Mouse (Mus musculus) CH12.LX (cell line): Measurements from ENCODE around the gene Cldn19. TPM values are rescaled to one million over a fixed set of nuclear protein-coding genes. Genes with fewer than 3 reads are reported as not detected.

Experiments
- DNase-seq: peaks from one replicate; pipeline ENCODE4 v3.0.0-alpha.2; 2013; ENCODE audit errors: extremely low read depth
- H3K27ac ChIP-seq: 2 replicates; pipeline ENCODE4 v1.5.1; 2012; ENCODE audit warnings: low read depth, mild to moderate bottlenecking, control low read depth, moderate library complexity; ENCODE audit not compliant: insufficient read depth
- H3K27me3 ChIP-seq: replicated peaks from 2 replicates; pipeline ENCODE3; 2012; ENCODE audit warnings: inconsistent platforms
- H3K36me3 ChIP-seq, 2 experiments: replicated peaks in 1 of 2; 2 replicates each; pipeline versions ENCODE3 to v1.6.1; 2012; ENCODE audit warnings: inconsistent platforms in 1 of 2, low read length in 1 of 2, mild to moderate bottlenecking in 1 of 2, mixed read lengths in 1 of 2, moderate library complexity in 1 of 2; ENCODE audit not compliant: control insufficient read depth in 1 of 2, insufficient read depth in 1 of 2
- H3K4me1 ChIP-seq, 2 experiments: 2 replicates each; pipeline ENCODE4 v1.6.1; 2012; ENCODE audit warnings: inconsistent platforms in 1 of 2, moderate library complexity in 1 of 2; ENCODE audit not compliant: insufficient read depth in 2 of 2, control insufficient read depth in 1 of 2
- H3K4me2 ChIP-seq: 2 replicates; pipeline ENCODE4 v1.6.1; 2012; ENCODE audit warnings: low read depth, mild to moderate bottlenecking, control low read depth; ENCODE audit not compliant: poor library complexity, insufficient read depth, severe bottlenecking
- H3K4me3 ChIP-seq, 3 experiments: fragments of 150-350 bp in 1 of 3; sonication (generic) in 1 of 3; replicated peaks in 1 of 3; 2 replicates each; pipeline versions ENCODE3 to v1.5.1; 2011 to 2012; ENCODE audit warnings: low read depth in 2 of 3, low read length in 2 of 3, mild to moderate bottlenecking in 2 of 3, moderate library complexity in 2 of 3, control low read depth in 1 of 3, improper control_type of control experiment in 1 of 3, inconsistent platforms in 1 of 3, mixed read lengths in 1 of 3; ENCODE audit not compliant: poor library complexity in 1 of 3
- H3K79me2 ChIP-seq: replicated peaks from 2 replicates; pipeline ENCODE4 v1.6.1; 2012; ENCODE audit warnings: mild to moderate bottlenecking, moderate library complexity; ENCODE audit not compliant: control insufficient read depth, poor library complexity, insufficient read depth, severe bottlenecking; ENCODE audit errors: extremely low read depth
- H3K9ac ChIP-seq: 2 replicates; pipeline ENCODE4 v1.6.1; 2012; ENCODE audit warnings: low read depth, mild to moderate bottlenecking, control low read depth, moderate library complexity; ENCODE audit not compliant: insufficient read depth
- H3K9me3 ChIP-seq: replicated peaks from 2 replicates; pipeline ENCODE3; 2012; ENCODE audit warnings: low read length, inconsistent platforms, mixed read lengths
- BHLHE40 ChIP-seq: IDR thresholded peaks from 2 replicates; pipeline ENCODE4 v1.6.1; 2011; ENCODE audit warnings: mild to moderate bottlenecking, low read depth, low read length, improper control_type of control experiment
- CHD1 ChIP-seq: IDR thresholded peaks from 2 replicates; pipeline ENCODE4 v1.6.1; 2012; ENCODE audit warnings: low read depth, low read length, improper control_type of control experiment, inconsistent platforms
- CHD2 ChIP-seq: IDR thresholded peaks from 2 replicates; pipeline ENCODE4 v1.6.1; 2011; ENCODE audit warnings: low read length, improper control_type of control experiment
- E2F4 ChIP-seq: IDR thresholded peaks from 2 replicates; pipeline ENCODE4 v1.6.1; 2011; ENCODE audit warnings: low read depth, low read length, improper control_type of control experiment; ENCODE audit not compliant: insufficient replicate concordance
- ELF1 ChIP-seq: IDR thresholded peaks from 2 replicates; pipeline ENCODE4 v1.6.1; 2014; ENCODE audit warnings: low read depth, mild to moderate bottlenecking, inconsistent platforms, low read length, improper control_type of control experiment
- EP300 ChIP-seq: IDR thresholded peaks from 2 replicates; pipeline ENCODE4 v1.6.1; 2011; ENCODE audit warnings: low read length, improper control_type of control experiment
- GABPA ChIP-seq: IDR thresholded peaks from 2 replicates; pipeline ENCODE4 v1.6.1; 2012; ENCODE audit warnings: low read depth, low read length, improper control_type of control experiment, inconsistent platforms; ENCODE audit not compliant: insufficient replicate concordance
- HCFC1 ChIP-seq: IDR thresholded peaks from 2 replicates; pipeline ENCODE4 v1.6.1; 2012; ENCODE audit warnings: low read depth, mild to moderate bottlenecking, inconsistent platforms, low read length, improper control_type of control experiment
- JUN ChIP-seq: IDR thresholded peaks from 2 replicates; pipeline ENCODE4 v1.6.1; 2011; ENCODE audit warnings: low read depth, mild to moderate bottlenecking, low read length, improper control_type of control experiment, moderate library complexity; ENCODE audit not compliant: insufficient read depth
- JUND ChIP-seq: conservative IDR thresholded peaks from 2 replicates; pipeline ENCODE4 v1.6.1; 2011; ENCODE audit warnings: low read depth, low read length, improper control_type of control experiment
- MAFK ChIP-seq: IDR thresholded peaks from 2 replicates; pipeline ENCODE4 v1.6.1; 2011; ENCODE audit warnings: low read length, improper control_type of control experiment; ENCODE audit not compliant: insufficient replicate concordance
- MAZ ChIP-seq: IDR thresholded peaks from 2 replicates; pipeline ENCODE4 v1.6.1; 2012; ENCODE audit warnings: low read depth, mild to moderate bottlenecking, inconsistent platforms, low read length, improper control_type of control experiment, moderate library complexity
- MEF2A ChIP-seq: IDR thresholded peaks from 2 replicates; pipeline ENCODE4 v1.6.1; 2014; ENCODE audit warnings: low read depth, mild to moderate bottlenecking, inconsistent platforms, low read length, improper control_type of control experiment, borderline replicate concordance
- MYC ChIP-seq: IDR thresholded peaks from 2 replicates; pipeline ENCODE4 v1.6.1; 2011; ENCODE audit warnings: low read depth, mild to moderate bottlenecking, improper control_type of control experiment, low read length
- NELFE ChIP-seq: IDR thresholded peaks from 2 replicates; pipeline ENCODE4 v1.6.1; 2011; ENCODE audit warnings: low read depth, low read length, improper control_type of control experiment
- POLR2A ChIP-seq: IDR thresholded peaks from 2 replicates; pipeline ENCODE4 v1.6.1; 2011; ENCODE audit warnings: low read depth, mild to moderate bottlenecking, improper control_type of control experiment, low read length
- POLR2AphosphoS2 ChIP-seq: IDR thresholded peaks from 2 replicates; pipeline ENCODE4 v1.6.1; 2011; ENCODE audit warnings: low read depth, low read length, improper control_type of control experiment
- RCOR1 ChIP-seq: conservative IDR thresholded peaks from 2 replicates; pipeline ENCODE4 v1.6.1; 2012; ENCODE audit warnings: low read depth, mild to moderate bottlenecking, inconsistent platforms, low read length, improper control_type of control experiment
- SIN3A ChIP-seq: IDR thresholded peaks from 2 replicates; pipeline ENCODE4 v1.6.1; 2012; ENCODE audit warnings: low read length, improper control_type of control experiment, inconsistent platforms
- SMC3 ChIP-seq: IDR thresholded peaks from 2 replicates; pipeline ENCODE4 v1.6.1; 2011; ENCODE audit warnings: low read depth, low read length, improper control_type of control experiment
- USF1 ChIP-seq: IDR thresholded peaks from 2 replicates; pipeline ENCODE4 v1.6.1; 2014; ENCODE audit warnings: low read depth, mild to moderate bottlenecking, inconsistent platforms, low read length, improper control_type of control experiment
- USF2 ChIP-seq: conservative IDR thresholded peaks from 2 replicates; pipeline ENCODE4 v1.6.1; 2011; ENCODE audit warnings: low read depth, low read length, improper control_type of control experiment
- ZKSCAN1 ChIP-seq: IDR thresholded peaks from 2 replicates; pipeline ENCODE4 v1.6.1; 2012; ENCODE audit warnings: low read depth, inconsistent platforms, low read length, improper control_type of control experiment, borderline replicate concordance
- ZNF384 ChIP-seq: IDR thresholded peaks from 2 replicates; pipeline ENCODE4 v1.6.1; 2012; ENCODE audit warnings: low read depth, low read length, improper control_type of control experiment, inconsistent platforms
- dilution Hi-C: fragments of 300-500 bp; cut with MboI; formaldehyde crosslinking; loops from 2 replicates; pipeline ENCODE4 v1.14.3; 2020; ENCODE audit warnings: low sequenced_read_pairs; ENCODE audit not compliant: extremely low pct_unique_long_range_greater_than_20kb, extremely low pct_ligation_motif_present
- in situ Hi-C: fragments of 300-500 bp; cut with MboI; formaldehyde crosslinking; loops from 3 replicates; pipeline ENCODE4 v1.14.3; 2019; ENCODE audit warnings: low sequenced_read_pairs, low pct_ligation_motif_present, low pct_unique_long_range_greater_than_20kb, mixed read lengths
- polyA plus RNA-seq: library from polyadenylated mRNA; unstranded; fragments of >175 nt; gene quantifications from 2 replicates; pipeline ENCODE4 v1.2.1, GENCODE M21; 2012; ENCODE audit warnings: low read depth; ENCODE audit not compliant: insufficient read length
- total RNA-seq, 2 experiments: library from RNA; depleted of rRNA; stranded (reverse); fragments of 300-350 nt in 1 of 2; fragments of >200 nt in 1 of 2; gene quantifications; 2 replicates each; pipeline ENCODE4 v1.2.3; 2012 to 2014

Gene Cldn19
- total and polyA plus RNA-seq, 3 experiments, result 0.09 TPM; not detected in 2

GRCm38 (mm10) chr4:119285336-119285735 is 30.1 kb downstream of the Cldn19 start:
- no peak overlapping the region for H3K4me3 ChIP-seq
- no peaks in the 10 kb centered on the region for H3K27me3 ChIP-seq
- H3K27ac ChIP-seq, result no peak overlapping the region
- H3K9me3 ChIP-seq, result no peaks in the 10 kb centered on the region
- DNase-seq, result no peak
- no peak overlapping the region for H3K4me2 ChIP-seq
- peaks cover 84% of the 10 kb centered on the region for H3K79me2 ChIP-seq
- dilution Hi-C loops, result no loop called here
- no peak for TF ChIP-seq ELF1
- no peak for TF ChIP-seq MYC
- no peak for TF ChIP-seq POLR2A
- TF ChIP-seq HCFC1, result no peak
- TF ChIP-seq USF1, result no peak
- TF ChIP-seq MAZ, result no peak
- peak; percentile 49 for TF ChIP-seq POLR2AphosphoS2
- no peak for TF ChIP-seq RCOR1
- H3K36me3 ChIP-seq, result peaks cover 62 to 92% of the 10 kb centered on the region in 2 experiments
- peaks cover 6 to 52% of the 10 kb centered on the region in 2 experiments; a peak in 3 of 4 replicates for H3K4me1 ChIP-seq
- in situ Hi-C loops, result no loop called here
- no peak overlapping the region for H3K9ac ChIP-seq

- H3K27ac ChIP-seq, result no peak overlapping the region
These were observed 36.7 kb downstream of the Cldn19 start for GRCm38 (mm10) chr4:119291921-119292320.

GRCm38 (mm10) chr4:119292771-119293573 is 37.8 kb downstream of the Cldn19 start:
- no peaks in the 10 kb centered on the region for H3K27me3 ChIP-seq
- peaks cover 62% of the 10 kb centered on the region for H3K79me2 ChIP-seq
- peak overlapping the region; percentile 93 for H3K9ac ChIP-seq
- peak overlapping the region; percentile 83 to 95 (median 92) for H3K4me3 ChIP-seq
- H3K27ac ChIP-seq, result peak overlapping the region; percentile 5
- in situ Hi-C loops, result no loop called here
- peaks cover 4 to 50% of the 10 kb centered on the region in 2 experiments; a peak in 3 of 4 replicates for H3K4me1 ChIP-seq
- H3K4me2 ChIP-seq, result peak overlapping the region; percentile 96
- no peaks in the 10 kb centered on the region for H3K9me3 ChIP-seq
- DNase-seq, result peak; percentile 56
- dilution Hi-C loops, result no loop called here
- H3K36me3 ChIP-seq, result peaks cover 9 to 44% of the 10 kb centered on the region in 2 experiments
- TF ChIP-seq SMC3 (no peak), POLR2A (peak; percentile 22; the same call in 1 of the 2 replicates), E2F4 (no peak), CHD1 (peak; percentile 70; the same call in 1 of the 2 replicates), SIN3A (peak; percentile 80; the same call in 1 of the 2 replicates), MEF2A (no peak), MAFK (no peak), JUN (no peak), USF2 (no peak), ZKSCAN1 (no peak), BHLHE40 (no peak), POLR2AphosphoS2 (peak; percentile 68; the same call in 1 of the 2 replicates), CHD2 (no peak), ZNF384 (no peak), GABPA (no peak), MYC (peak; percentile 40; the same call in 1 of the 2 replicates), NELFE (no peak)

More at GRCm38 (mm10) chr4:119291921-119292320, 36.7 kb downstream of the Cldn19 start:
- H3K4me3 ChIP-seq, result peak overlapping the region; percentile 83 to 95 (median 92)
- no peak for DNase-seq
- TF ChIP-seq JUND (no peak), EP300 (no peak), ZKSCAN1 (no peak), CHD1 (0 out of 2 replicates have a peak, but pooled peaks have one; percentile 36)
- TF ChIP-seq, all 38 proteins: peak for 1
- dilution Hi-C loops, result no loop called here
- Histone ChIP-seq H3K27me3 (no peaks in the 10 kb centered on the region), H3K4me2 (peak overlapping the region; percentile 96), H3K79me2 (peaks cover 71% of the 10 kb centered on the region), H3K4me1 (peaks cover 6 to 51% of the 10 kb centered on the region in 2 experiments; a peak in 3 of 4 replicates), H3K36me3 (peaks cover 17 to 55% of the 10 kb centered on the region in 2 experiments), H3K9ac (peak overlapping the region; percentile 93), H3K9me3 (no peaks in the 10 kb centered on the region)
- in situ Hi-C loops, result no loop called here
